Mouse (Mus musculus) heart, embryonic 11.5 days (tissue): Measurements from ENCODE around the gene Itgam. TPM values are rescaled to one million over a fixed set of nuclear protein-coding genes. Genes with fewer than 3 reads are reported as not detected.
"Not testable (repeated sequence)": the region's sequence is repeated elsewhere in the genome, so short reads cannot be mapped to it uniquely, and the experiment has no call there.

Experiments used
- ATAC-seq: fragments of 200-750 bp; cut with Nextera tagmentation; replicated peaks from 2 replicates; pipeline ENCODE4 v1.8.0; 2017; ENCODE audit warnings: moderate library complexity; ENCODE audit not compliant: insufficient number of reproducible peaks, low FRiP score, low TSS enrichment
- H3K27ac ChIP-seq: fragments of 300-500 bp; sonication (generic); 2 replicates; pipeline ENCODE4 v1.5.1; 2014; ENCODE audit warnings: mild to moderate bottlenecking, low read depth, low read length
- H3K27me3 ChIP-seq: fragments of 300-500 bp; sonication (generic); 2 replicates; pipeline ENCODE4 v1.6.1; 2014; ENCODE audit warnings: mild to moderate bottlenecking, low read length, mixed read lengths; ENCODE audit not compliant: control insufficient read depth, insufficient read depth
- H3K36me3 ChIP-seq: fragments of 300-500 bp; sonication (generic); 2 replicates; pipeline ENCODE4 v1.6.1; 2014; ENCODE audit warnings: mild to moderate bottlenecking, low read length, moderate library complexity, mixed read lengths; ENCODE audit not compliant: control insufficient read depth, insufficient read depth
- H3K4me1 ChIP-seq: fragments of 300-500 bp; sonication (generic); 2 replicates; pipeline ENCODE4 v1.6.1; 2014; ENCODE audit warnings: low read length; ENCODE audit not compliant: control insufficient read depth, insufficient read depth
- H3K4me2 ChIP-seq: fragments of 300-500 bp; sonication (generic); 2 replicates; pipeline ENCODE4 v1.6.1; 2014; ENCODE audit warnings: mild to moderate bottlenecking, moderate library complexity
- H3K4me3 ChIP-seq: fragments of 300-500 bp; sonication (generic); 2 replicates; pipeline ENCODE4 v1.5.1; 2014; ENCODE audit warnings: low read depth, low read length
- H3K9ac ChIP-seq: fragments of 300-500 bp; sonication (generic); 2 replicates; pipeline ENCODE4 v1.6.1; 2014; ENCODE audit warnings: mild to moderate bottlenecking, low read depth, low read length, moderate library complexity
- H3K9me3 ChIP-seq: fragments of 300-500 bp; sonication (generic); replicated peaks from 2 replicates; pipeline ENCODE4 v1.6.1; 2016; ENCODE audit warnings: low read length; ENCODE audit not compliant: control insufficient read depth
- WGBS: fragments of 180-500 bp; shearing (Covaris S2); extraction: QIAGEN DNeasy Blood & Tissue Kit; methylation state at CpG from one replicate; pipeline ENCODE4 v1.1.7; 2014; ENCODE audit not compliant: insufficient replicate concordance; 5-methylcytosine and 5-hydroxymethylcytosine counted together
- polyA plus RNA-seq: library from polyadenylated mRNA; unstranded; fragments of >200 nt; fragmentation: Nextera tagmentation; extraction: Ambion mirVana; gene quantifications from 2 replicates; pipeline ENCODE4 v1.2.1, GENCODE M21; 2014

Gene Itgam
- polyA plus RNA-seq, 1 experiment from 2014 or later: 0.29 TPM

DNA sequence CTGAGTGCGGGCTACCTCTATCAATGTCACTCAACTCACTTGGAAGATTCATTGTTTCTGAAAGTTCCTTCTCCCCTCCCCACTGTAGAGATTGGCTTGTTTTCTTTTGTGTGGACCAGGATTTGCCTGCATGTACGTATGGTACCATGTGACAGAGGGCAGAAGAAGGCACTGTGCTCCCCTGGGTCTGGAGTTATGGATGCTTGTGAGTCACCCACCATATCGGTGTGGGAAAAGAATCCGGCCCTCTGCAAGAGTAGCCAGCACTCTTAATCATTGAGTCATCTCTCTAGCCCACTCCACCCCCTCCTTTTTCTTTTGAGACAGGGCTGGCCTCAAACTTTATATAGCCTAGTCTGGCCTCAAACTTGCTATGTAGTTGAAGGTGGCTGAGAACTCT is 37.5 kb upstream of the Itgam start:
- Histone ChIP-seq H3K9me3 (no peaks in the 10 kb centered on the region), H3K27me3 (no peaks in the 10 kb centered on the region), H3K36me3 (no peaks in the 10 kb centered on the region), H3K27ac (no peak overlapping the region), H3K4me1 (no peaks in the 10 kb centered on the region; the same call in 1 of the 2 replicates), H3K4me3 (no peak overlapping the region), H3K9ac (no peak overlapping the region), H3K4me2 (no peak overlapping the region)
- no peak for ATAC-seq
- 68% methylated on average over 4 of the region's 4 CpGs for whole genome bisulfite sequencing

DNA sequence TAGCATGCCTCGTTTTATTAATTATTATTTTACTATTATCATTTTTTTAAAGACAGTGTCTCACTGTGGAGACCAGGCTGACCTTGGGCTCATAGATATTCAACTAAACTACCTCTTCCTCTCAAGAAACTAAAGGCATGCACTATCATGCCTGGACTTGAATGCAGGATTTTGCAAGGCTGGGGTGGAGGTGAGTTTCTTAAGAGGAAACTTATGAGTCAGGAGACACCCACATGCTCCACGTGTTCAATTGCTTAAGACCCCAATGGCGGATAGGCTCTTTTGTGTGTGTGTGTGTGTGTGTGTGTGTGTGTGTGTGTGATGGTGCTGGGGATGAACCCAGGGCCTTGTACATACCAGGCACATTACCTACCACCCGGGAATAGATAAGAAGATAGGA is 37.1 kb upstream of the Itgam start:
- 67% methylated on average over 4 of the region's 4 CpGs for WGBS
- no peaks in the 10 kb centered on the region for H3K9me3 ChIP-seq
- H3K4me3 ChIP-seq: no peak overlapping the region
- no peak overlapping the region for H3K4me2 ChIP-seq
- ATAC-seq: no peak
- H3K36me3 ChIP-seq: no peaks in the 10 kb centered on the region
- H3K4me1 ChIP-seq: no peaks in the 10 kb centered on the region; the same call in 1 of the 2 replicates
- no peak overlapping the region for H3K9ac ChIP-seq
- H3K27ac ChIP-seq: no peak overlapping the region
- H3K27me3 ChIP-seq: no peaks in the 10 kb centered on the region

DNA sequence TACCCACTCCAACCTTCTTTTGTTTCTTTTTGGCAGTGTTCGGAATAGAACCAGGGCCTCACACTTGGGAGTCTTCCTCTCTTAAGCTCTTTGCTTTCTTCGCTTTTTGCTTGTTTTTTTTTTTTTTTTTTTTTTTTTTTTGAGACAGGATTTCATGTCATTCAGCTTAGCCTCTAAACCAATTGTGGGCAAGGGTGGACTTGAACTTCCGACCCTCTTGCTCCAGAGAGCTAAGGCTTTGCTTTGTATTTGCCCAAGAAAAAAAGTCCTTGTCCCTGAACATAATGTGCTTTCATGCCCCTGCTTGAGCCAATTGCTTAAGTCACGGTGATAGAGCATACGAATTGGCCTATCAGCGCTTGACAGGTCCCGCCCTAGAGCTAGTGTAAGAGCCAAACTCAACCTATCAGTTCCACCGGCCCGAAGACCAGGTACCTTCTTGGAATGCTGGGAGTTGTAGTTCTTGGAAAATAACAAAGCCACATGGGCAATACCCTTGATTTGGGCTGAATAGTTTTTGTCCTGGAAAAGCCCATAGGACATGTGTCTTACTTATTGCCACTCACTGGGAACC is 30.9 kb upstream of the Itgam start:
- ATAC-seq: 0 out of 2 replicates have a peak, but pooled peaks have one; percentile 55
- no peaks in the 10 kb centered on the region for H3K9me3 ChIP-seq
- H3K4me2 ChIP-seq: no peak overlapping the region
- H3K4me1 ChIP-seq: no peaks in the 10 kb centered on the region
- H3K9ac ChIP-seq: no peak overlapping the region
- no peak overlapping the region for H3K27ac ChIP-seq
- no peaks in the 10 kb centered on the region for H3K36me3 ChIP-seq
- no peaks in the 10 kb centered on the region for H3K27me3 ChIP-seq
- no peak overlapping the region for H3K4me3 ChIP-seq
- WGBS: 42% methylated on average over 9 of the region's 9 CpGs

DNA sequence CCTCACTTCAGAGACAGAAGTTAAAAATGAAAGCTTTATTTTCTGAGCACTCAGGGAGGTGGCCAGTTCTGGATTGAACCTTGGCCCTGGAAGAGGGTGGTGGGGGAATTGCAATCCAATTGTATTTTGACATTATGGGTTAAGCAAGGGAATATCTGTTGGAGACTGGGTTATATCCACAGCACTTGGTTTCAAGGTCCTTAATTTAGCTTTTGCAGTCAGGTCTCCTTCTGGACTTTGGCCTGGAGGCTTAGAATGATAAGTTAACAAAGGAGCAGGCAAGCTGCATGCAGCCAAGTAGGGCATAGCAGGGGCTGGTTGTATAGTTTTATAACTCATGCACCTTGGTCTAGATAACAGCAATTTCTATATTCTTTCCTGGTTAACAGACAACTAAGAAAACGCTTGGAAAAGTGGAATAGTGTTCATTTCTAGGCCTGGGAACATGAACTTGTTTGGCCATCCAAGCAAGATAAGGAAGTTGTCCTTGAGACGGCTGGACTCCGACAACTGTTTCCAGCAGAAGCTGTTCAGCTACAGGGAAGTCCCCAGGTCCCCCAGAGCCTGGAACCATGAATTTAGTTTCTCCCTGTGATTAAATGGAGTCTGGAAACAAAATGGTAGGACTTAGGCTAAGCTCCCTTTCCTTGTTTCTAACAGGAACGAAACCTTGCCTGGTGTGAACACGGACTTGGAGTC is 30.0 kb upstream of the Itgam start:
- no peak overlapping the region for H3K9ac ChIP-seq

DNA sequence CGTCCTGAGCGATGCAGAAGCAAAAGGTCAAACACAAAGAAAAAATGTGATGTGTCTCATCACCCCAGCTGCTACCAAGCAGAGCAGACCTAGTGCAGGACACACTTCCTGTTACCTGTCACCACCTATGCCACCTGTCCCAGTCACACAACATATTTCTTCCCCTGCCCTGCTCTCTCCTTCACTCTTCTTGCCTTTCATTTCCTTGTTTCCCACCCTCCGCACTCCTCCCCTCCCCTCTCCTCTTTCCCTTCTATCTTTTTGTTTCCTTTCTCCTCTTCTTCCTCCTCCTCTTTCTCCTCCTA is 29.5 kb upstream of the Itgam start:
- ATAC-seq: no peak
- H3K4me2 ChIP-seq: no peak overlapping the region
- no peak overlapping the region for H3K27ac ChIP-seq
- H3K9me3 ChIP-seq: no peaks in the 10 kb centered on the region
- whole genome bisulfite sequencing: 88% methylated on average over 3 of the region's 3 CpGs
- H3K9ac ChIP-seq: no peak overlapping the region
- H3K4me1 ChIP-seq: no peaks in the 10 kb centered on the region
- no peak overlapping the region for H3K4me3 ChIP-seq
- no peaks in the 10 kb centered on the region for H3K27me3 ChIP-seq
- no peaks in the 10 kb centered on the region for H3K36me3 ChIP-seq

More for the DNA sequence above, 30.0 kb upstream of the Itgam start:
- no peaks in the 10 kb centered on the region for H3K27me3 ChIP-seq
- WGBS: 71% methylated on average over 5 of the region's 5 CpGs
- no peak for ATAC-seq
- H3K4me3 ChIP-seq: no peak overlapping the region
- no peaks in the 10 kb centered on the region for H3K4me1 ChIP-seq
- H3K27ac ChIP-seq: no peak overlapping the region
- no peaks in the 10 kb centered on the region for H3K9me3 ChIP-seq
- H3K36me3 ChIP-seq: no peaks in the 10 kb centered on the region
- no peak overlapping the region for H3K4me2 ChIP-seq

DNA sequence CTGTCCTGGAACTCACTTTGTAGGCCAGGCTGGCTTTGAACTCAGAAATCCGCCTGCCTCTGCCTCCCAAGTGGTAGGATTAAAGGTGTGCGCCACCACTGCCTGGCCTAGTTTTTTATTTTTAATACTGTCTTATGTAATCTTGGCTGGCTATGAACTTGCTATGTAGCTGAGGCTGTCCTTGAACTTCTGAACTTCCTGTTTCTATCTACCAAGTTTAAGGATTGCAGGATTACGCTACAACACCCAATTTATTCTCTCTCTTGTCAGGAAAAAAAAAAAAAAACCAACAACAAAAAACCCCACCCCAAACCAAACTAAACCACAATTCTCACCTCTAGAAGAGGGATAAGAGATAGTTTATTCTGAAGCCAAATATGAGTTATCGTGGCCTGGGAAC is 28.8 kb upstream of the Itgam start:
- Histone ChIP-seq H3K9me3 (no peaks in the 10 kb centered on the region), H3K4me3 (no peak overlapping the region), H3K27ac (no peak overlapping the region), H3K4me2 (no peak overlapping the region), H3K9ac (no peak overlapping the region), H3K27me3 (no peaks in the 10 kb centered on the region), H3K36me3 (no peaks in the 10 kb centered on the region), H3K4me1 (no peaks in the 10 kb centered on the region)
- WGBS: 84% methylated on average over 4 of the region's 4 CpGs
- ATAC-seq: no peak

DNA sequence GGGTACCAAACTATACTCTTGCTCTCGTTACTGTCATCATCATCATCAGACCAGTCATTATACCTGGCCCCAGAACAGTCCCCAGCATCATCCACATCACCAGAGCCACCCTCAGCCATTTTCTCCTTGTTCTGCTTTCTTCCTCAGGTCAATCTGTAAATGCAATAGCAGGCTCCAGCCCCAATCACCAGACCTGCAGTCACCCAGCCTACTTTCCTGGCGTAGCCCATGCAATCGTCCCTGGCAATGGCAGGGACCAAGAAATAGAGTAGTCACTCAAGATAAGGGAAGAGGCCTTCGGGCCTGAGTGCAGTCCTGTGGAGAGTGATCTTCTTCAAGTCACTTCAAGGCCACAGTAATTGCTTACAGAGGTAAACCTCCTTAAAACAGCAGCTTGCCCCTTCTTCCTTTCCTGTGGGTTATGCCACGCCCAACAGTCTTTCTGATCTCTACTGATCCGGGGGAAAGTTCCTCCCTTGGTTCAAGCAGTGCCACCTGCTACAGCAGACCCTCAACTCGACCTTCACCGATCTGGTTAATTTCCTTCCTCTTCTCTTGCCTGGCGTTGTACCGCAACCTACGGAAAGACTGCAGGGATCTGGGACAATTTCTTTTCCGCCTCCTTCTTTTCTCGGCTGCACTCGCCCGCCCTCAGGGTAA is 20.1 kb upstream of the Itgam start:
- not testable (repeated sequence) for H3K4me1 ChIP-seq, ATAC-seq, H3K36me3 ChIP-seq, H3K9ac ChIP-seq, H3K27ac ChIP-seq, H3K4me3 ChIP-seq, H3K9me3 ChIP-seq, H3K27me3 ChIP-seq, H3K4me2 ChIP-seq
- WGBS: 65% methylated on average over 15 of the region's 15 CpGs

DNA sequence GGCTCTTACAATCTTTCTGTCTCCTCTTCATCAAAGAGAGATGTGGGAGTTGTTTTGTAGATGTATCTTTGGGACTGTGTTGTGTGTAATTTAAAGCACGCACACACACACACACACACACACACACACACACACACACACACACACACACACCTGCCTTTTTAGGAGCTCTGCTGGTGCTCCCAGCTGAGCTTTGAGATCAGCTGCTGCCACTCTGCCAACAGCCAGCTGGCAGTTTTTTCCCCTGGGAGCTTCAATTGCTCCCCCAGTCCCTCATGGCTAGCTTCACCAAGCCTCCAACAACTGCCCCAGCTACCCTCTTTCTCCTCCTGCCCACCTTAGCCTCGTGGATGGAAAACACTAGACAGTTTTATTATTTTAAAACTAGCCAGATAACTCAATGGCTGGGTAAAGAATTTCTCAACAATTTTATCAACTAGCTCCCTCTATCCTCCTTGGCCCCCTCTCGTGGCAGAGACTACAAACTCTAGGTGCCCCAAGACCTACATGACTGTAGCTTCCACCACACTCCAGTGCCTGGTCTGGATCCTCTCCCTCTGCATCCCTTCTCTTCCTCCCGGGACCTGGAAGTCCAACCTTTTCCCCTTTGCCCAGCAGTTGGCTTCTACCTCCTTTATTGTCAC is 18.2 kb upstream of the Itgam start:
- Histone ChIP-seq H3K4me2 (no peak overlapping the region), H3K9ac (no peak overlapping the region), H3K36me3 (no peaks in the 10 kb centered on the region), H3K27me3 (no peaks in the 10 kb centered on the region), H3K9me3 (no peaks in the 10 kb centered on the region), H3K27ac (no peak overlapping the region), H3K4me1 (no peaks in the 10 kb centered on the region), H3K4me3 (no peak overlapping the region)
- no peak for ATAC-seq
- WGBS: 65% methylated on average over 4 of the region's 4 CpGs
